Mouse (Mus musculus) midbrain, postnatal 0 days (tissue): ENCODE data around the gene Nsun6. TPM values are rescaled to one million over a fixed set of nuclear protein-coding genes. Genes with fewer than 3 reads are reported as not detected.
A peak's percentile ranks its signal among the peaks of the same experiment; 100 is the strongest.

Experiments
- ATAC-seq: fragments of 200-750 bp; cut with Nextera tagmentation; 2 replicates; pipeline ENCODE4 v1.8.0; 2017; ENCODE audit warnings: moderate number of reproducible peaks, mild to moderate bottlenecking, moderate TSS enrichment, moderate library complexity; ENCODE audit not compliant: low FRiP score
- DNase-seq: peaks from one replicate; pipeline ENCODE4 v3.0.0-alpha.2; 2015; ENCODE audit warnings: low spot score
- H3K27ac ChIP-seq: fragments of 300-500 bp; sonication (generic); 2 replicates; pipeline ENCODE4 v1.5.1; 2014; ENCODE audit warnings: low read depth, mild to moderate bottlenecking, low read length, mixed read lengths
- H3K27me3 ChIP-seq: fragments of 300-500 bp; sonication (generic); 2 replicates; pipeline ENCODE4 v1.6.1; 2014; ENCODE audit warnings: low read length, control low read depth, mixed read lengths; ENCODE audit not compliant: insufficient read depth
- H3K36me3 ChIP-seq: fragments of 300-500 bp; sonication (generic); 2 replicates; pipeline ENCODE4 v1.6.1; 2014; ENCODE audit warnings: low read length, control low read depth, mixed read lengths; ENCODE audit not compliant: insufficient read depth
- H3K4me1 ChIP-seq: fragments of 300-500 bp; sonication (generic); 2 replicates; pipeline ENCODE4 v1.6.1; 2014; ENCODE audit warnings: mild to moderate bottlenecking, control low read depth, antibody characterized with exemption, low read length, mixed read lengths; ENCODE audit not compliant: insufficient read depth
- H3K4me2 ChIP-seq: fragments of 300-500 bp; sonication (generic); 2 replicates; pipeline ENCODE4 v1.6.1; 2014; ENCODE audit warnings: low read depth, mild to moderate bottlenecking, low read length, mixed read lengths; ENCODE audit not compliant: poor library complexity, severe bottlenecking
- H3K4me3 ChIP-seq: fragments of 300-500 bp; sonication (generic); 2 replicates; pipeline ENCODE4 v1.5.1; 2014; ENCODE audit warnings: low read depth, mild to moderate bottlenecking, low read length, moderate library complexity
- H3K9ac ChIP-seq: fragments of 300-500 bp; sonication (generic); replicated peaks from 2 replicates; pipeline ENCODE4 v1.6.1; 2014; ENCODE audit warnings: mild to moderate bottlenecking, low read length, moderate library complexity, mixed read lengths; ENCODE audit not compliant: poor library complexity, severe bottlenecking
- H3K9me3 ChIP-seq: fragments of 300-500 bp; sonication (generic); 2 replicates; pipeline ENCODE4 v1.6.1; 2016; ENCODE audit warnings: low read length, control low read depth
- CTCF ChIP-seq: IDR thresholded peaks from 2 replicates; pipeline ENCODE4 v1.5.1; 2016; ENCODE audit warnings: antibody characterized with exemption, mild to moderate bottlenecking
- WGBS: fragments of 180-500 bp; shearing (Covaris S2); extraction: QIAGEN DNeasy Blood & Tissue Kit; methylation state at CpG from one replicate; pipeline ENCODE4 v1.1.7; 2014; 5-methylcytosine and 5-hydroxymethylcytosine counted together
- polyA plus RNA-seq: library from polyadenylated mRNA; unstranded; fragments of >200 nt; fragmentation: Nextera tagmentation; extraction: Ambion mirVana; gene quantifications from 2 replicates; pipeline ENCODE4 v1.2.1, GENCODE M21; 2015
- total RNA-seq: library from RNA; depleted of rRNA; stranded (reverse); fragments of >200 nt; gene quantifications from 2 replicates; pipeline ENCODE4 v1.2.3, GENCODE M21; 2014

The Nsun6 gene
- total and polyA plus RNA-seq, 2 experiments from 2014 or later = 7.5 to 16.2 TPM

DNA sequence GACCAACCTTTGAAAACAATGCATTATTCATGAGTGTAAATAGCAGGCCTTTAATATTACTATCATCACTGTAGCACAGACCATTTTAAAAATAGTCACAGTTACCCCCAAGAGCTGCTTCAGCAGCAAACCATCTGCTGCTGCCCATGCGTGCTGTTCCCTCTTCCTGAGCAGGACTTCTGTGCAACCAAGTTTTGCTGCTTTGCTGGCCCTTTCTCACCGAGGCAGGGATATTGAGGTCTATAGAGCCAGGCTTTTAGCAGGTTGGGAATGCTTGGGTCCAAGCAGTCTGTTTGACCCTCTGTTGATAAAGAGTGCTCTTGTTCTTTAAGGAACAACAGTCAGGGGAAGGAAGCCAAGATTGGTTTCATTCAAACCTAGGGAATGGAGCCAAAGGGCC is 10.6 kb upstream of the Nsun6 start:
- Histone ChIP-seq H3K9me3 (no peaks in the 10 kb centered on the region), H3K27ac (no peak overlapping the region), H3K36me3 (peaks cover 12% of the 10 kb centered on the region; the same call in 1 of the 2 replicates), H3K4me3 (no peak overlapping the region), H3K4me2 (no peak overlapping the region), H3K9ac (no peak overlapping the region), H3K27me3 (no peaks in the 10 kb centered on the region), H3K4me1 (no peaks in the 10 kb centered on the region)
- WGBS = 85% methylated on average over 2 of the region's 2 CpGs
- DNase-seq = no peak
- ATAC-seq = no peak
- no peak for TF ChIP-seq CTCF

DNA sequence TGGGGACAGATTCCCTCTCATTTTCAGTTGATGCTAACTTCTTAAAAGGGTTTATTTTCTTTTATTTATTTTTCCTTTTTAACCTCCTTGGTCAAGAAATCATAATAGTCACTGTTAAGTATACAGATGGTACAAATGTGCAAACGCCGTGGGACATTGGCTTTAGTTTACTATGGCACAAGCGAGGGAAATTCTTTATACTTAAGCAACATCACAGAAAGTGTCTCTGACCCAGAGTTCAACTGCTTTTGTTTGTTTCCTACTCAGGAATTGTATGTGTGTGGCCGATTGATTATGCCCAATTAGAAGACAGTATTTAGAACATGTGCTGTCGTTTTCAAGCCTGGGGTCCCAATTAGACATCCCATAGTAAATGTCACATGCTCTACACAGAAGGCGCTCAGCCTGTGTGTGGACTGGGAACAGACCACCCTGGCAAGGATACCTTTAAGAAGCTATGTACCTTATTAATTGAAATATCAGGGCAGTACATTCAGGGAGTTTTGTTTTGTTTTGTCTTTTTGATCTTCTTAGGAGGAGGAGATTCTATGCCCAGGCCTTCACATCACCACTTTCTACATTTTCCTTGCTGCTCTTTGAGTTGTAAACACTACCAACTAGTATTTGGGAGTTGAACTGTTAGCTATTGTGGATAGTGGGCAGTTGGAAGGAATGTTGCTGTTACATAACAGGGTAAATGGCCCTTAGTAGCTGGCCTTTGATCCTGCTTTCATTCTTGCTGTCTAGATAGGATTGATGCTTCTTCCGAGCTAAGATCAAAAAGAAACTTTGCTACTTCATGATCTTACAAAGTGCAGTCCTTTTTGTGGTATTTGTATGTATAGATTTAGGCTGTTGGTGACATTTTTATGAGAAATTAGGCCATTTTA is 9.8 kb upstream of the Nsun6 start:
- ATAC-seq = no peak
- no peak for DNase-seq
- Histone ChIP-seq H3K4me2 (no peak overlapping the region), H3K36me3 (peaks cover 6% of the 10 kb centered on the region; the same call in 1 of the 2 replicates), H3K27ac (no peak overlapping the region), H3K4me3 (no peak overlapping the region), H3K9ac (no peak overlapping the region), H3K27me3 (no peaks in the 10 kb centered on the region), H3K4me1 (no peaks in the 10 kb centered on the region), H3K9me3 (no peaks in the 10 kb centered on the region)
- TF ChIP-seq CTCF = no peak
- 78% methylated on average over 7 of the region's 7 CpGs for WGBS

DNA sequence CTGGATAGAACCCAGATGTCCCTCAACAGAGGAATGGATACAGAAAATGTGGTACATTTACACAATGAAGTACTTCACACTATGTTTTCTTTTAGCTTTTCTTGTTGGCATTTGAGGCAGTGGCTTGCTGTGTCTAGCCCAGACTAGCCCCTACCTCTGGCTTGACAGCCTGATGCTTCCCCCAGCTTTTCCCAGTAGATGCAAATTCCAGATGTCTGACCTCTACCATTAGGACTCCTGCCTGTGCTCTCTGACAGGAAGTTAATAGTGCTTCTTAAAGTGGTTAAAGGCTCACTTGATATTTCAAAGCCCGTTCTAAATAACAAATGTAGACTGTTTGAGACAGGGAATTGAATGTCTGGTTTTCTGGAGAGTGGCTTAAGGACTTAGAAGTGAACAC is 8.9 kb upstream of the Nsun6 start:
- no peak overlapping the region for H3K9ac ChIP-seq
- no peak overlapping the region for H3K27ac ChIP-seq
- ATAC-seq (no peak), DNase-seq (no peak)
- TF ChIP-seq CTCF = no peak
- no peak overlapping the region for H3K4me3 ChIP-seq
- no peaks in the 10 kb centered on the region for H3K27me3 ChIP-seq
- H3K4me2 ChIP-seq = no peak overlapping the region
- H3K4me1 ChIP-seq = no peaks in the 10 kb centered on the region
- peaks cover 2% of the 10 kb centered on the region; the same call in 1 of the 2 replicates for H3K36me3 ChIP-seq
- H3K9me3 ChIP-seq = no peaks in the 10 kb centered on the region
- 83% methylated on average over 1 of the region's 1 CpGs for WGBS

DNA sequence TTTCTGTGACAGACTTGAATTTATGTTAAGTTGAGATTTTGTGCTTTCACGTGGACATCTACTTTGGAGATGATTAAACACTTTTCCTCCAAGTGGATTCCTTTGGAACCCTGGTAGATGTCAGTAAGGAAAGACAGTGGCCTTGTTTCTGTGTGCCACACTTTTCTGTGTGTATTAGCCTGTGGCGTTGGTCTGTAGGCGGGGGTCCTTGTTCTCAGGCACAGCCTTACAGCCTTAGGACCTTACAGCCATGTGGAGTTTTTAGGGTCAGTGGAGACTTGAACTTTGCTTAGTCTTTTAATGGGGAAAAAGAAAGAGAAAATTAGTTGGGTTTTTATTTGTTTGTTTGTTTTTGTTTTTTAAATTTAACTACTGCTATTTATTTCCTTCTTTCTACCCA is 6.0 kb upstream of the Nsun6 start:
- no peak overlapping the region for H3K9ac ChIP-seq
- H3K4me1 ChIP-seq = peaks cover 8% of the 10 kb centered on the region; the same call in 1 of the 2 replicates
- no peak overlapping the region for H3K4me3 ChIP-seq
- DNase-seq = no peak
- WGBS = 89% methylated on average over 3 of the region's 3 CpGs
- no peaks in the 10 kb centered on the region for H3K36me3 ChIP-seq
- no peaks in the 10 kb centered on the region for H3K27me3 ChIP-seq
- TF ChIP-seq CTCF = no peak
- no peaks in the 10 kb centered on the region for H3K9me3 ChIP-seq
- no peak for ATAC-seq
- no peak overlapping the region for H3K27ac ChIP-seq
- no peak overlapping the region for H3K4me2 ChIP-seq

DNA sequence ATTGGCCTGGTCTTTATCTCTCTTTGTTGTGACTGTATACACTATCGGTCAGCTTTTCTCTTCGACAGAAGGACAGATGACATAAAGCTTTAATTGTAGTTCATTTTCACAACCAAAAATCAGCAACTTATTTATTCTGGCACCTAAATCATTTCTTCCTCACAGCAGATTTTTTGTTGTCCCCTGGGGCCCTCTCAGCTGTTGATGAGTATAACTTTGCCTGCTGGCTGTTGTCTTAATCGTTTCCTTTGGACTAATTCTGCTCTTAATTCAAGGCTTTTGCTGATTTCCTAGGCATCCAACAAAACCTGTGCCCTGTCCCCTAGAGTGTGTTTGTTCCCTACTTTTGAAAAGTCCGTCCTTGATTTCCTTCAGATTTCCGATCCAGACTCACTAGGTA is 3.4 kb upstream of the Nsun6 start:
- ATAC-seq (no peak), DNase-seq (no peak)
- H3K27me3 ChIP-seq = no peaks in the 10 kb centered on the region
- 78% methylated on average over 5 of the region's 5 CpGs for WGBS
- no peaks in the 10 kb centered on the region for H3K9me3 ChIP-seq
- no peak overlapping the region for H3K4me3 ChIP-seq
- no peak overlapping the region for H3K4me2 ChIP-seq
- H3K36me3 ChIP-seq = no peaks in the 10 kb centered on the region
- no peak for TF ChIP-seq CTCF
- H3K4me1 ChIP-seq = peaks cover 8% of the 10 kb centered on the region; the same call in 1 of the 2 replicates
- H3K9ac ChIP-seq = no peak overlapping the region
- no peak overlapping the region for H3K27ac ChIP-seq

DNA sequence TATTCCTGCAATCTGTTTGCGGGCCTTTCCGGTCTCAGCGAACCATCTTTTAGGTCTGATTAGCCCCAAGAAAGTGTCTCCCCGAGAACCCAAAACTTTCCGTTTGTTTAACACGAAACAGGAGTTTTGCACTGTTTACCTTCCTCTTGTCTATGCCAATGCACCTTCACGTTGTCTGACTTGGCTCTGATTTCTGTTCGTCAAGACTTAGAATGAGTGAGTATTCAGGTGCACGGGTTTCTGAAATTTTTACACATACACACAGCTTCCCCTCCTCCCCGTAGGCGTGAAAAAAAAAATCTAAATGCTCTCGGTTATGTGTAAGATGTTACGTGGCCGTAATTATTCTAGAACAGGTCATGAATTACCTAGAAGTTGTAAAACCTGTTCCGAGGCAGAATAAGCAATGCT is 877 bp upstream of the Nsun6 start:
- WGBS = under 1% methylated on average over 15 of the region's 15 CpGs
- TF ChIP-seq CTCF = no peak
- no peaks in the 10 kb centered on the region for H3K27me3 ChIP-seq
- peak; percentile 30 for DNase-seq
- H3K4me1 ChIP-seq = peaks cover 8% of the 10 kb centered on the region; the same call in 1 of the 2 replicates
- peak overlapping the region; percentile 92 for H3K9ac ChIP-seq
- no peak; the same call in 1 of the 2 replicates for ATAC-seq
- H3K4me3 ChIP-seq = peak overlapping the region; percentile 95
- peak overlapping the region; percentile 62 for H3K4me2 ChIP-seq
- H3K36me3 ChIP-seq = no peaks in the 10 kb centered on the region
- H3K27ac ChIP-seq = peak overlapping the region; percentile 91
- no peaks in the 10 kb centered on the region for H3K9me3 ChIP-seq
